Mouse (Mus musculus): ENCODE measurements around the gene Igfbp2.
A peak's percentile ranks its signal among the peaks of the same experiment; 100 is the strongest.

Gene Igfbp2

DNA sequence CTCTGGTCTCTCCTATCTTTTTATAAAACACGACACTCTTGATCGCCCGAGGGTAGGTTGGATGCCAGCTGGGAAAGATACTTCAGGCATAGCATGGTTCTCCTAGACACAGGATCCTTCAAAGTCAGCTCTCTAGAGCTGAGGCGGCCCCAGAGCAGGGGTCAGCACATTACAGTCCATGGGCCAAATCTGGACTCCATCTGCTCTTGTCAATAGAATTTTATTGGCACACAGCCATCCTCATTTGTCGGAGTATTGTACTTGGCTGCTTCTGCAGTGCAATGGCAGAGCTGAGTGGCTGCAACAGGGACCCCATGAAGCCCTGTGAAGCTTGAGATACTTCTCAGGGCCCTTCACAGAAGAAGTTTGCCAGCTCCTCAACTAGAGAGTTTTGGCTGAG, 9.1 kb upstream of the Igfbp2 start:
- no peak for DNase-seq (ENCODE audit: low read depth)

DNA sequence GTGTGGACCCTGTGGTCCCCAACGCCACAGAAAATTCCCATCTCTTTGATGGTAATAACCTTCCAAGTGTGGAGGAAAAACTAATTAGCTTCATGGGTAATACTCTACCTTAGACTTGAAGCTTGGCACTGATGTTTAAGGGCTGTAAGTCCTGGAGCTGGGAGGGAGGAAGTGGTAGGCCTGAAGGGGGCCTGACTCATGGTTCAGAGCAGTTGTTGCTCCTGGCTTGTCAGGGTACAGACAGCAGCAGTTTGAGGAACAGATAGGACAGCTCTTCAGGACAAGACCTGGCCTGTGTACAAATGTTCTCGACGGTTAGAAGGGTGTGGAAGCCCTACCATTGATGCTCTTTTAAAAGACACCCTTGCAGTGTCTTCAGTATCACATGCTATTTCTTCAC, 8.7 kb upstream of the Igfbp2 start:
- no peak for DNase-seq (ENCODE audit: low read depth)

GRCm38 (mm10) chr1:72819995-72820394, 4.3 kb upstream of the Igfbp2 start:
- no peak for DNase-seq (ENCODE audit: low read depth)

GRCm38 (mm10) chr1:72822893-72823292, 1.4 kb upstream of the Igfbp2 start:
- no peak for DNase-seq (ENCODE audit: low read depth)

DNA sequence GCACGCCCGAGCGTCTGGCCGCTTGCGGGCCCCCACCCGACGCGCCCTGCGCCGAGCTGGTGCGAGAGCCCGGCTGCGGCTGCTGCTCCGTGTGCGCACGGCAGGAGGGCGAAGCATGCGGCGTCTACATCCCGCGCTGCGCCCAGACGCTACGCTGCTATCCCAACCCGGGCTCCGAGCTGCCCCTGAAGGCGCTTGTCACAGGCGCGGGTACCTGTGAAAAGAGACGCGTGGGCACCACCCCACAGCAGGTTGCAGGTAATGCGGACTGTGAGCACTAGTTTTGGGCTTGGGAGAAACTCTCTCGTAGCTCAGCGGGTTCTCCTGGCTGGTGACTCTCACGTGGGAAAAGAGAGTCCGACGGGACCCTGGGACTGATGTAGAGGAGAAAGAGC, 401 bp downstream of the Igfbp2 start:
- DNase-seq (ENCODE audit: low read depth) = no peak

- no peak for DNase-seq (ENCODE audit: low read depth)
Observed at GRCm38 (mm10) chr1:72825286-72825685, 983 bp downstream of the Igfbp2 start.

DNA sequence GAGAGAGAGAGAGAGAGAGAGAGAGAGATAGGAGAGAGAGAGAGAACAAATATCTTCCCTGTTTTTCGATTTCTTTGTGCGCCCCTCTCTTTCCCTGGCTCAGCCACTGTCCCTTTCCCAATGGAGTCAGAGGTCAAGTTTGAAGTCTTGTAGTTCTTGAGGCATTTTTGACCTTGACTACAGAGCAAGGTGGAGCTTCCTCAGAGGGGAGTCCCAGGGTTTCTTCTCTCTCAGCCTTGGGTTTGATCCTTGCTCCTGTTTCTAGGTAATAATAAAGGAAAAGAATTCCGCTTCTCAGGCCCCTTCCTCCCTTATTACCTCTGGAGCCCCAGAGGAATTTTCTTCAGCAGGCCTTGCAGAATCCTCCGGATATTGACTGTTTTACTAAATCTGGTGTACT, 1.6 kb downstream of the Igfbp2 start:
- DNase-seq (ENCODE audit: low read depth) = no peak

GRCm38 (mm10) chr1:72826446-72826845, 2.1 kb downstream of the Igfbp2 start:
- DNase-seq (ENCODE audit: low read depth) = no peak

DNA sequence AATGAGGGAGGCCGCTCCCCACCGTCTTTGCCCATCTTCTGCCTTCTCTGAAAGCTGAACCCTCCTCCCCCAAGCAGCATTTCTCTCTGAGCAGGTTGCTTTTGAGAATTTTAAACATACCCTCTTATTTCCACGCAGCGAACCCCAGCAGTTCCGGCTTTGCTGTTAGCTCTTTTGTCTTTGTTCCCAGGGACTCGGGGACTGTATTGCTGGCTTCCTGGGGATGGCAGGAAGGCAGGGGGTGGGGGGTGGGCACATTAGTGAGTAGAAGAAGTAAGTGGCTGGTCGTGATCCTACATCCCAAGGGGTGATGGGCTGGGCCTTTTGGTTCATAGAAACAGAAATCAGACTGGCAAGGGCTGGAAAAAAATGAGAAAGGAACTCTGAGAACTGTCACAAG, 2.6 kb downstream of the Igfbp2 start:
- no peak for DNase-seq (ENCODE audit: low read depth)

DNA sequence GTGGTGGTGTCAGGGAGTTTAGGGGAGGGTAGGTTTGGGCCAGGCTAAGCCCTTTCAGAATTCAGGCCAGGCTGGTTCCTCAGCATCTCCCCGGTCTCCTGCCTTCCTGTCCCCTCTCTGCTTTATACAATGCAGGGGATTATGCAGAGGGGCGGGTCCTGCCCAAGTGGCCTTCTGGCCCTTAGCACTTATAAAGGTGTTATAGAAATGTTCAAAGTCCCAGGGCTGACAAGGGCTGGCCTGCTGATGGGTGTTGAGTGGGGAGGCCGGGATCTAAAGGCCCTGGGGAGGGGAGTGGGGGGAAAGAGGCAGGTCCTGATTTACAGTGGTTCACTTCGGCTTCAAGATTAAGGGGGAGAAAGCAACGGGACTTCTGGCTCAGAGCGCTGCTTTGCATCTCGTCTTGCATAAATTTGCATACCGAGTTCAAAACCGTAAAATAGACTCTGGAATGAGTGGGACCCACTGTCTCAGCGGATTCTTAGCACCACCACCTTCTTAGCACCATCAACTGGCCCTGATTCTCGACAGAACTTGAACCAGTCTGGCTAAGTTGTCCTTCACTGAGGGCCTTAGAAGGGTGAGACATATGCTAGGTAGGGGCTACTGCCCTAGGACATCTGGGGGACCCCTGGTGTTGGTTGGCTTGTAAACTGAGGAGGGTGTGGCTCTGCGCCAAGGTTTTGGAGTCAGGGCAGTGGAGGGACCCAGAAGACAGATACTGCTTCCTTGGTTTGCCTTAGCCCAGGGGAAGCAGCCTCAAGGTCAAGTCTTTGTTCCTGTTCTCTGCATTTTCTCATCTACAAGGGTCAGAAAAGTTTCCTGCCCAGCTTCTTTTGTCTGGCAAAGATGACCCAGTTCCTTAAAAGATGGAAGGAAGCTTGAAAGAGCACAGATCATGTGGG, 3.4 kb downstream of the Igfbp2 start:
- no peak for DNase-seq (ENCODE audit: low read depth)

DNA sequence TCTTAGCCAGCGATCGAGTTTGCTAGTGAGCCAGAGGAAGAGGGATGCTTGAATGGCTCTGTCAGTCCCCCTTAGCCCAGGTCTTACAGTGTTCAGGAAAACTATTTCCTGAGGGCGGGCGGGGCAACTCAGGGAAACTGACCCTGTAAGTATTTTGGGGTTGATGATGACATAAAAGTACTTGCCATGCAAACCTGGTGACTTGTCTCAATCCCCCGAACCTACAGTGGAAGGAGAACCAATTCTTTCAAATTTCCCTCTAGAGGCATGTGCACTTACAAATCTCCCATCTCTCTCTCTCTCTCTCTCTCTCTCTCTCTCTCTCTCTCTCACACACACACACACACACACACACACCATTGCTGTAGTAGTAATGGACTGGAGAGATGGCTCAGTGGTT, 4.5 kb downstream of the Igfbp2 start:
- DNase-seq (ENCODE audit: low read depth) = no peak

DNA sequence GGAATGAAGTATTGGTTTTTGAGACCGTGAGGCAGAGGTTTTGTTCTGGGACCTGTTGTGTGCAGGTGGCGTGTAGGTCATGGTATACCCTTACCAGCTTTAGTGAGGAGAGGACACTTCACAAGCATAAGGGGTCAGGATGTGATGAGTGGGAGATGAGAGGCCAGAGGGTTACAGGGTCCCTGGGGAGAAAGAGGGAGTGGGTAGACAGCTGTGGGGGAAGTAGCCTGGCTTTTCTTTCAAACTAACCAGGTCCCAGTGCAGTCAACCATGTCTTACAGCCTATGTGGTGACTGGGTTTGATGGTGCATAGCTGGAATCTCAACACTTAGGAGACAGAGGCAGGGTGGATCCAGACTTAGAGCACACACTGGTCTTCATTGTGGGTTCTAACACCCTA, 6.2 kb downstream of the Igfbp2 start:
- no peak for DNase-seq (ENCODE audit: low read depth)

GRCm38 (mm10) chr1:72832715-72833153, 8.4 kb downstream of the Igfbp2 start:
- DNase-seq (ENCODE audit: low read depth) = no peak

DNA sequence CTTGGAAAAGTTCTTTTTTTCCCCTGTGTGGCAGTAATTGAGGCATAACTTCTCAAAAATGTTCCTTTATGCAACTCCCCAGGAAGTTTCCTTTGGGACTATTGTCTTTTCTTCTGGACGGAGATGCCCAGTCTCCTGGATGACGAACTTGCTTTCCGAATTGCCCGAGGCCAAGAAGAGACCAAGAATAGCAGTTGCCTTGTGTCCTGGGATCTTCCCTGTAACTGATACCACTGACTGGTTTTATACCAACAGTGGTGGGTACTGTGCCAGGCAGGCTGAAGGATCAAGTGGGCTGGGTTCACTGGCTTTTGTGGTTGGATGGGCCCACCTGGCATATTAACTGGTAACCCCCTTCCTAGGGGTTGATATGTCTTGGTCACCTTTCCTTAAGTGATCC, 9.3 kb downstream of the Igfbp2 start:
- DNase-seq (ENCODE audit: low read depth) = no peak

GRCm38 (mm10) chr1:72839356-72839755, 15.1 kb downstream of the Igfbp2 start:
- no peak for DNase-seq (ENCODE audit: low read depth)

GRCm38 (mm10) chr1:72839791-72840190, 15.5 kb downstream of the Igfbp2 start:
- DNase-seq (ENCODE audit: low read depth) = no peak

- DNase-seq (ENCODE audit: low read depth) = no peak
Observed at GRCm38 (mm10) chr1:72842666-72843459, 18.6 kb downstream of the Igfbp2 start.

DNA sequence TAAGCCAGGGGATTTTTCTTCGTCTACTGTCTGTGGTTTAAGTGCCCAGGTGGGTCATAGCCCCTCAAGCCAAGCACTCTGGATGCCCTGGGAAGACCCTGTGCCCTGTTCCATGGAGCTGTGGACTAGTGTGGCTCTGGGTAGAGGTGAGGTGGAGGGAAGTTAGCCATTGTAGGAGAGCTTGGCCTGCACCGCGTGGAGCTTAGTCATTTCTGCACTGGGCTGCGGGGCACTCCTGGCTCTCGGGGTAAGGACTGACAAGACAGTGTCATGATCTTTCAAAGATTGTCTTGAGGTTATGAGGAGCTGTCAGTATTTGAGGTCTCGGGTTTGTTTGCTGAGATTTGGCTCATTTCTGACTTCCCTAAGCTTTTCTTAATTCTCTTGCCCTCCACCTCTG, 20.4 kb downstream of the Igfbp2 start:
- DNase-seq (ENCODE audit: low read depth) = no peak

DNA sequence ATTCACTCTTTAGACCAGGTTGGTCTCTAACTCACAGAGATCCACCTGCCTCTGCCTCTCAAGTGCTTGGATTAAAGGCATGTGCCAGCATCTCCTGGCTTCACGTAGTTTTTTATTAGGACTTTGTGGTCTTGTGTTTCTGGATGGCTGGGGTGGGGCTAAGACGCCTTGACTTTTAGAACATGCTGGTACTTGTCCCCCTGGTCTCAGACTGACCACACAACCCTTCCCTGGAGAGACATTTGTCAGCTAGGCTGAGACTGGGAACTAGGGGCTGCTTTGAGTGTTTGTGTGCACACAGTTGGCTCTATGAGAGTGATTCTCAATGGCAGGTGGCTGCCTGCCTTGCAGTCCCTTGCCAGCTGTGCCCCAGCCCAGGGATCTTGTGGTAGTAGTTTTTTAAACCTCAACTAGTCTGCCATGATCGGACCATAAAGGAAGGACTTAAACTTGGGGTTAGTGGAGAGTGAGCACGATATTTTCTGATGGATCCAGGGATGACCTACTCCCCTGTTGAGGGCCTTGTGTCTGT, 23.6 kb downstream of the Igfbp2 start:
- DNase-seq (ENCODE audit: low read depth) = no peak

GRCm38 (mm10) chr1:72849037-72849436, 24.7 kb downstream of the Igfbp2 start:
- no peak for DNase-seq (ENCODE audit: low read depth)

DNA sequence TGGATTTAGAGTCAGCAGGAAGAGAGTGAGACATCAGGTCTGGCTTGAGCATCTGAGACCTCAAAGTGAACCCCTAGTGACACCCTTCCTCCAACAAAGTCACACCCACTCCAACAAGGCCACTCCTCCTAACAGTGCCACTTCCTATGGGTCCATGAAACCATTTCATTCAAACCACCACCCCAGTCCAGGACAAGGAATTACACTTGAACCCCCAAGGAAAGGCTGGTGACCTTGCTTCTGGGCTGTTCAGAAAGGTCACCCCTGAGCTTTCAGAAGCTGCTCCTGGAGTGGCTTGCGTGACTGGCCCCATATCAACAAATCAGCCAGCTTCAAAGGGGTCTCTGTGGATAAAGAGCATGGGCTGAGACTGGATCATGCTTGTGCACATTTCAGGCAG, 29.5 kb downstream of the Igfbp2 start:
- DNase-seq (ENCODE audit: low read depth) = no peak

DNA sequence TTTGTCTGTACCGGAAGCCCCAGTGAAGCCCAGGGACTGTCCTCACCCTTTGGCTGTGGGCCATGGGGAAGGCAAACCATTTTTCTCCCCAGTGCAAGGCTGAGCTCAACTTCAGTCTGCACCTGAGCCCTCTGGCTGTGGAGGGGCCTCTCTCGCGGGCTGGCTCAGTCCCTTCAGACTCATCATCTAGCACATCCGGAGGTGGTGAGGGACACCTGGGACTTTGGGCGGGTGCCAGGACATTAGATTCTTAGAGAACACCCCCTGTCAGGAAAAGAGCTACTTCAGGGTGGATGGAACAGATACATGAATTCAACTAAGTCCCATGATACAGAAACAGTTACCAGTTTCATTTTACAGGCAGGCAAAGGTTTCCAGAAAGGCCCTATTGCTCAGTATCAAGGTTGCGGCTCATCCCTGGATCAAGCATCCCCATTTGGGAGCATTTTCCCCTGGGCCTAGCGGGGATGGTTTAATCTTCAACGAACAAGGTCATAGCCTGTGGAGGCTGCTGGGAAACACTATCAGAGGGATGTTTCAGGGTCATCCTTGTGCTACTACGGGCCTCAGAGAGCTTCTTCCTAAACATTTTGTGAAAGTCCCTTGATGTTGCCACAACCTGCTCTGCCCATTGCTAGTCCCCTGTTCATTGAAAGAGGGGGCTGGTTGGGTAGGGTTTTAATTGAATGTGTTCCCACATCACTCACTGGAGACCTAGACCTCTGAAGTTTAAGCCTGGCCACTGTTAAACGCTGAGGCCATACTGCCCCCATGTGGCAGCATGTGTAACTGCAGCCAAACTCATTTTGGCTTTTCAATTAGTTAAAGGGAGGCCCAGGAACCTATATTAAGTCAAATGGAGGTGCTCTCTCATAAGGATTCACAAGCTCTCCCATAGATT, 30.3 kb downstream of the Igfbp2 start:
- DNase-seq (ENCODE audit: low read depth) = peak; percentile 61

Measured in induced T-regulatory cell, adult 2 months (primary cell).